Mouse (Mus musculus): ENCODE data around the gene Dpf1. TPM values are rescaled to one million over a fixed set of nuclear protein-coding genes. Genes with fewer than 3 reads are reported as not detected.

Gene Dpf1
- polyA plus RNA-seq, 1 experiment from 2014 or later = 118 TPM

GRCm38 (mm10) chr7:29317558-29317957 lies 13.8 kb downstream of the Dpf1 start:
- ATAC-seq (ENCODE audit: low FRiP score) = peak; percentile 81

GRCm38 (mm10) chr7:29318115-29318911 lies 14.6 kb downstream of the Dpf1 start:
- peak overlapping the region; percentile 28 for H3K4me3 ChIP-seq (replicated peaks)
- WGBS = 3% methylated on average over 18 of the region's 18 CpGs

More at GRCm38 (mm10) chr7:29317558-29317957, 13.8 kb downstream of the Dpf1 start:
- no peaks in the 10 kb centered on the region for H3K9me3 ChIP-seq
- peak overlapping the region; percentile 96 for H3K27ac ChIP-seq
- peaks cover 30% of the 10 kb centered on the region for H3K36me3 ChIP-seq (replicated peaks)
- H3K4me3 ChIP-seq (replicated peaks) = peak overlapping the region; percentile 14; the same call in 1 of the 2 replicates
- peak overlapping the region; percentile 50 for H3K4me2 ChIP-seq
- H3K27me3 ChIP-seq = no peaks in the 10 kb centered on the region
- H3K9ac ChIP-seq = peak overlapping the region; percentile 54
- WGBS = 0% methylated on average over 2 of the region's 2 CpGs
- H3K4me1 ChIP-seq = peaks cover 94% of the 10 kb centered on the region

GRCm38 (mm10) chr7:29319337-29320307 lies 15.9 kb downstream of the Dpf1 start:
- ATAC-seq (ENCODE audit: low FRiP score) = no peak

More at GRCm38 (mm10) chr7:29318115-29318911, 14.6 kb downstream of the Dpf1 start:
- Histone ChIP-seq H3K36me3 (replicated peaks) (peaks cover 24% of the 10 kb centered on the region), H3K9ac (peak overlapping the region; percentile 55), H3K4me2 (peak overlapping the region; percentile 50), H3K9me3 (no peaks in the 10 kb centered on the region), H3K4me1 (peaks cover 86% of the 10 kb centered on the region), H3K27ac (peak overlapping the region; percentile 96), H3K27me3 (no peaks in the 10 kb centered on the region)
- ATAC-seq (ENCODE audit: low FRiP score) = peak; percentile 16

GRCm38 (mm10) chr7:29327087-29327486 lies 23.3 kb downstream of the Dpf1 start:
- Histone ChIP-seq H3K27ac (no peak overlapping the region), H3K36me3 (replicated peaks) (peaks cover 35% of the 10 kb centered on the region), H3K4me2 (no peak overlapping the region), H3K9ac (no peak overlapping the region), H3K4me1 (peaks cover under 1% of the 10 kb centered on the region; the same call in 1 of the 2 replicates), H3K27me3 (no peaks in the 10 kb centered on the region), H3K9me3 (no peaks in the 10 kb centered on the region), H3K4me3 (replicated peaks) (no peak overlapping the region)
- WGBS = 91% methylated on average over 6 of the region's 6 CpGs
- ATAC-seq (ENCODE audit: low FRiP score) = no peak

More at GRCm38 (mm10) chr7:29319337-29320307, 15.9 kb downstream of the Dpf1 start:
- H3K27ac ChIP-seq = peak overlapping the region; percentile 96
- H3K4me3 ChIP-seq (replicated peaks) = peak overlapping the region; percentile 28
- H3K9ac ChIP-seq = peak overlapping the region; percentile 55
- no peaks in the 10 kb centered on the region for H3K27me3 ChIP-seq
- H3K4me1 ChIP-seq = peaks cover 73% of the 10 kb centered on the region
- H3K36me3 ChIP-seq (replicated peaks) = peaks cover 26% of the 10 kb centered on the region
- H3K4me2 ChIP-seq = peak overlapping the region; percentile 50
- H3K9me3 ChIP-seq = no peaks in the 10 kb centered on the region
- WGBS = 8% methylated on average over 19 of the region's 19 CpGs

- Histone ChIP-seq H3K27me3 (no peaks in the 10 kb centered on the region), H3K9me3 (no peaks in the 10 kb centered on the region), H3K36me3 (replicated peaks) (peaks cover 35% of the 10 kb centered on the region), H3K4me3 (replicated peaks) (no peak overlapping the region), H3K27ac (no peak overlapping the region), H3K9ac (no peak overlapping the region), H3K4me2 (no peak overlapping the region), H3K4me1 (peaks cover 3% of the 10 kb centered on the region; the same call in 1 of the 2 replicates)
- 93% methylated on average over 16 of the region's 16 CpGs for WGBS
- no peak for ATAC-seq (ENCODE audit: low FRiP score)
Measured at GRCm38 (mm10) chr7:29328984-29329383, 25.2 kb downstream of the Dpf1 start.

GRCm38 (mm10) chr7:29334156-29334555 lies 30.4 kb downstream of the Dpf1 start:
- Histone ChIP-seq H3K4me2 (no peak overlapping the region), H3K4me1 (peaks cover 8% of the 10 kb centered on the region; the same call in 1 of the 2 replicates), H3K9me3 (no peaks in the 10 kb centered on the region), H3K27ac (0 out of 2 replicates have a peak overlapping the region, but pooled peaks have one; percentile 13), H3K27me3 (no peaks in the 10 kb centered on the region), H3K4me3 (replicated peaks) (no peak overlapping the region), H3K9ac (no peak overlapping the region), H3K36me3 (replicated peaks) (peaks cover 20% of the 10 kb centered on the region)
- ATAC-seq (ENCODE audit: low FRiP score) = no peak
- WGBS = 52% methylated on average over 6 of the region's 7 CpGs

- H3K36me3 ChIP-seq (replicated peaks) = peaks cover 20% of the 10 kb centered on the region
- H3K4me3 ChIP-seq (replicated peaks) = no peak overlapping the region
- H3K9me3 ChIP-seq = no peaks in the 10 kb centered on the region
- no peak overlapping the region for H3K27ac ChIP-seq
- H3K9ac ChIP-seq = no peak overlapping the region
- ATAC-seq (ENCODE audit: low FRiP score) = no peak
- peaks cover 8% of the 10 kb centered on the region; the same call in 1 of the 2 replicates for H3K4me1 ChIP-seq
- H3K4me2 ChIP-seq = no peak overlapping the region
- no peaks in the 10 kb centered on the region for H3K27me3 ChIP-seq
Measured at GRCm38 (mm10) chr7:29335276-29335675, 31.5 kb downstream of the Dpf1 start.

GRCm38 (mm10) chr7:29335841-29336671 lies 32.3 kb downstream of the Dpf1 start:
- 81% methylated on average over 6 of the region's 6 CpGs for WGBS
- no peak for ATAC-seq (ENCODE audit: low FRiP score)
- H3K9me3 ChIP-seq = no peaks in the 10 kb centered on the region
- peaks cover 14% of the 10 kb centered on the region for H3K36me3 ChIP-seq (replicated peaks)
- H3K9ac ChIP-seq = no peak overlapping the region
- H3K4me2 ChIP-seq = no peak overlapping the region
- H3K27me3 ChIP-seq = no peaks in the 10 kb centered on the region
- no peak overlapping the region for H3K27ac ChIP-seq
- peaks cover 8% of the 10 kb centered on the region; the same call in 1 of the 2 replicates for H3K4me1 ChIP-seq
- no peak overlapping the region for H3K4me3 ChIP-seq (replicated peaks)

- Histone ChIP-seq H3K27me3 (no peaks in the 10 kb centered on the region), H3K4me3 (replicated peaks) (no peak overlapping the region), H3K9ac (no peak overlapping the region), H3K36me3 (replicated peaks) (peaks cover 6% of the 10 kb centered on the region), H3K4me2 (no peak overlapping the region), H3K4me1 (peaks cover 8% of the 10 kb centered on the region), H3K27ac (no peak overlapping the region), H3K9me3 (no peaks in the 10 kb centered on the region)
- no peak for ATAC-seq (ENCODE audit: low FRiP score)
- WGBS = 67% methylated on average over 9 of the region's 9 CpGs
Measured at GRCm38 (mm10) chr7:29336795-29337319, 33.1 kb downstream of the Dpf1 start.

- H3K27me3 ChIP-seq = no peaks in the 10 kb centered on the region
- no peak overlapping the region for H3K9ac ChIP-seq
- no peaks in the 10 kb centered on the region; the same call in 1 of the 2 replicates for H3K36me3 ChIP-seq (replicated peaks)
- H3K4me1 ChIP-seq = peaks cover 17% of the 10 kb centered on the region
- no peak overlapping the region for H3K4me2 ChIP-seq
- 88% methylated on average over 2 of the region's 2 CpGs for WGBS
- H3K9me3 ChIP-seq = no peaks in the 10 kb centered on the region
- H3K27ac ChIP-seq = no peak overlapping the region
- ATAC-seq (ENCODE audit: low FRiP score) = no peak
- no peak overlapping the region for H3K4me3 ChIP-seq (replicated peaks)
Measured at GRCm38 (mm10) chr7:29337766-29338165, 34.0 kb downstream of the Dpf1 start.

- WGBS = 89% methylated on average over 9 of the region's 9 CpGs
Measured at GRCm38 (mm10) chr7:29338351-29338919, 34.7 kb downstream of the Dpf1 start.

More at GRCm38 (mm10) chr7:29338351-29338919, 34.7 kb downstream of the Dpf1 start:
- Histone ChIP-seq H3K27me3 (no peaks in the 10 kb centered on the region), H3K4me3 (replicated peaks) (no peak overlapping the region), H3K36me3 (replicated peaks) (no peaks in the 10 kb centered on the region; the same call in 1 of the 2 replicates), H3K4me1 (peaks cover 17% of the 10 kb centered on the region), H3K27ac (no peak overlapping the region), H3K4me2 (no peak overlapping the region), H3K9me3 (no peaks in the 10 kb centered on the region), H3K9ac (no peak overlapping the region)
- ATAC-seq (ENCODE audit: low FRiP score) = no peak

All from forebrain, embryonic 12.5 days (tissue).